Mouse (Mus musculus) megakaryocyte progenitor cell, adult 5-6 weeks (primary cell): ENCODE measurements around the gene Sept11. TPM values are rescaled to one million over a fixed set of nuclear protein-coding genes. Genes with fewer than 3 reads are reported as not detected.

ENCODE experiments used
- ATAC-seq: replicated peaks from 2 replicates; pipeline ENCODE4 v1.8.0; 2016; ENCODE audit warnings: mild to moderate bottlenecking, moderate TSS enrichment, inconsistent platforms; ENCODE audit not compliant: poor library complexity
- total RNA-seq, 2 experiments: library from RNA; stranded (forward) in 1 of 2; stranded (reverse) in 1 of 2; fragments of 157-497, 149-512 nt in 1 of 2; fragments of 200-1000 nt in 1 of 2; gene quantifications; 2 replicates each; pipeline versions ENCODE4 v1.2.3 to v1.2.4; 2015 to 2017

The Sept11 gene
- total RNA-seq (2015) (63.7 and 70.3 TPM in 2 replicates), total RNA-seq (2017) (63.4 and 69.0 TPM in 2 replicates)

- peak; percentile 75 for ATAC-seq
These were observed at the start of gene Sept11 for GRCm38 (mm10) chr5:93092857-93093622. TSS of gene Sept11 (plus strand) at chr5:93093437.

- no peak for ATAC-seq
These were observed 49.3 kb upstream of the Sept11 start for GRCm38 (mm10) chr5:93043688-93044583.

GRCm38 (mm10) chr5:93044584-93045370, 48.5 kb upstream of the Sept11 start, which contains the start of gene Sowahb:
TSS of gene Sowahb (minus strand) at chr5:93045022.
- ATAC-seq: peak; percentile 54

- no peak for ATAC-seq
These were observed 47.9 kb upstream of the Sept11 start for GRCm38 (mm10) chr5:93045371-93045714.

GRCm38 (mm10) chr5:93046306-93046845, 46.9 kb upstream of the Sept11 start:
- no peak for ATAC-seq

- ATAC-seq: no peak
These were observed 44.6 kb upstream of the Sept11 start for GRCm38 (mm10) chr5:93048481-93049240.

GRCm38 (mm10) chr5:93049971-93050370, 43.3 kb upstream of the Sept11 start:
- no peak for ATAC-seq

GRCm38 (mm10) chr5:93051041-93051440, 42.2 kb upstream of the Sept11 start:
- no peak for ATAC-seq

- no peak for ATAC-seq
These were observed 41.3 kb upstream of the Sept11 start for GRCm38 (mm10) chr5:93051951-93052350.

GRCm38 (mm10) chr5:93053606-93054397, 39.4 kb upstream of the Sept11 start:
- no peak for ATAC-seq

GRCm38 (mm10) chr5:93060865-93061264, 32.4 kb upstream of the Sept11 start:
- ATAC-seq: peak; percentile 37; the same call in 1 of the 2 replicates

- peak; percentile 75 for ATAC-seq
These were observed 15.4 kb upstream of the Sept11 start for GRCm38 (mm10) chr5:93077661-93078323.

- ATAC-seq: no peak
These were observed 13.6 kb upstream of the Sept11 start for GRCm38 (mm10) chr5:93079596-93079995.

- ATAC-seq: no peak
These were observed 8.1 kb upstream of the Sept11 start for GRCm38 (mm10) chr5:93085015-93085598.

- peak; percentile 89 for ATAC-seq
These were observed 7.3 kb upstream of the Sept11 start for GRCm38 (mm10) chr5:93085900-93086299.

GRCm38 (mm10) chr5:93091266-93091665, 2.0 kb upstream of the Sept11 start:
- no peak for ATAC-seq

- ATAC-seq: peak; percentile 33
These were observed 973 bp upstream of the Sept11 start for GRCm38 (mm10) chr5:93092147-93092781.
